ENCODE assay signal across 17 mouse cellular contexts in genomic region chr6:127207308-127207707, GRCm38 (mm10).
"Had no signal": no experiment of that assay in that cellular context is flagged by ENCODE, and none has a peak within 500 bp of the region (broad histone marks: within the 10 kb centered on the region; RNA-seq: fewer than 3 reads in every experiment).

No protein-coding gene starts in this region.

- H3K4me2 ChIP-seq: lung, embryonic 15.5 days; midbrain, embryonic 11.5 days; midbrain, embryonic 13.5 days; midbrain, embryonic 15.5 days; neural tube, embryonic 12.5 days; stomach, embryonic 15.5 days had no signal

- H3K4me1 ChIP-seq: lung, embryonic 15.5 days; midbrain, embryonic 13.5 days; midbrain, embryonic 15.5 days; neural tube, embryonic 12.5 days; stomach, embryonic 15.5 days had no signal

- H3K4me3 ChIP-seq: lung, embryonic 15.5 days; megakaryocyte, embryonic 14.5 days; midbrain, embryonic 13.5 days; midbrain, embryonic 15.5 days; neural tube, embryonic 12.5 days; stomach, embryonic 15.5 days had no signal

- H3K27ac ChIP-seq: lung, embryonic 15.5 days; macrophage; midbrain, embryonic 13.5 days; midbrain, embryonic 15.5 days; neural tube, embryonic 12.5 days; stomach, embryonic 15.5 days had no signal

- DNase-seq: liver, postnatal 0 days; lung, adult 2 months; lung, postnatal 14 days; lung, postnatal 36 days; right cerebral cortex, postnatal 14 days; thymus, adult 2 months; thymus, postnatal 25 days; thymus, postnatal 4 days had no signal

- H3K27me3 ChIP-seq: lung, embryonic 15.5 days; midbrain, embryonic 13.5 days; midbrain, embryonic 15.5 days; neural tube, embryonic 12.5 days; stomach, embryonic 15.5 days had no signal

- H3K9ac ChIP-seq: liver, postnatal 0 days; lung, embryonic 15.5 days; midbrain, embryonic 13.5 days; midbrain, embryonic 15.5 days; neural tube, embryonic 12.5 days; stomach, embryonic 15.5 days had no signal

- H3K9me3 ChIP-seq: lung, embryonic 15.5 days; megakaryocyte, embryonic 14.5 days; midbrain, embryonic 15.5 days; neural tube, embryonic 12.5 days; stomach, embryonic 15.5 days had no signal

- ATAC-seq: liver, postnatal 0 days; lung, postnatal 0 days; midbrain, embryonic 13.5 days; midbrain, embryonic 15.5 days had no signal

- H3K36me3 ChIP-seq: lung, embryonic 15.5 days; midbrain, embryonic 13.5 days; midbrain, embryonic 15.5 days; neural tube, embryonic 12.5 days; stomach, embryonic 15.5 days had no signal
